Mouse (Mus musculus) E14TG2a.4 (cell line): ENCODE results near the gene Kctd14.

Source experiments
- CTCF ChIP-seq: conservative IDR thresholded peaks from 2 replicates; pipeline ENCODE4 v1.5.1; 2014; ENCODE audit warnings: low read length
- NANOG ChIP-seq: IDR thresholded peaks from 2 replicates; pipeline ENCODE4 v1.6.1; 2014; ENCODE audit warnings: borderline replicate concordance, low read length, mixed read lengths
- POU5F1 ChIP-seq: IDR thresholded peaks from 2 replicates; pipeline ENCODE4 v1.6.1; 2014; ENCODE audit warnings: low read length, borderline replicate concordance

DNA sequence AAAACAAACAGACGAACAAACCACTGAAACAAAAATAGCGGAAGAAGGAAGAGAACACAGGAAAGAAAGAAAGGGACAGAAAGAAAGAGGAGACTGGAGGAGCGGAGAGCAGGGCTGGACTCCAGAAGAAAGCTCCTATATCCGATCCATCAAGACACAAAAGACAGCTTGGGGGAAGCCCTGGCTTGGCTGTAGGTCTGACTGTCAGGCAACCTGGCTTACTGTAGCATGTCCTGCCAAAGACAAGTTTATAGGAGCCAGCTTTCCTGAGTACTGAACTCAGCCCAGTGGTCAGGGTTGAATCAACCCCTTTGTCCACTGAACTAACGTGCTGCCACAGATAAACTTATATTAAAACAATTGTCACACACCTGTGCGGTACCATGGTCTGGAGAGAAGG lies 23.8 kb upstream of the Kctd14 start:
- TF ChIP-seq CTCF (no peak), POU5F1 (no peak), NANOG (no peak)
